Mouse (Mus musculus) layer of hippocampus, adult 9-11 months (tissue): ENCODE results near the gene Wdr17.

Experiments used
- DNase-seq: peaks from one replicate; pipeline ENCODE4 v3.0.0; 2022

Wdr17 gene

DNA sequence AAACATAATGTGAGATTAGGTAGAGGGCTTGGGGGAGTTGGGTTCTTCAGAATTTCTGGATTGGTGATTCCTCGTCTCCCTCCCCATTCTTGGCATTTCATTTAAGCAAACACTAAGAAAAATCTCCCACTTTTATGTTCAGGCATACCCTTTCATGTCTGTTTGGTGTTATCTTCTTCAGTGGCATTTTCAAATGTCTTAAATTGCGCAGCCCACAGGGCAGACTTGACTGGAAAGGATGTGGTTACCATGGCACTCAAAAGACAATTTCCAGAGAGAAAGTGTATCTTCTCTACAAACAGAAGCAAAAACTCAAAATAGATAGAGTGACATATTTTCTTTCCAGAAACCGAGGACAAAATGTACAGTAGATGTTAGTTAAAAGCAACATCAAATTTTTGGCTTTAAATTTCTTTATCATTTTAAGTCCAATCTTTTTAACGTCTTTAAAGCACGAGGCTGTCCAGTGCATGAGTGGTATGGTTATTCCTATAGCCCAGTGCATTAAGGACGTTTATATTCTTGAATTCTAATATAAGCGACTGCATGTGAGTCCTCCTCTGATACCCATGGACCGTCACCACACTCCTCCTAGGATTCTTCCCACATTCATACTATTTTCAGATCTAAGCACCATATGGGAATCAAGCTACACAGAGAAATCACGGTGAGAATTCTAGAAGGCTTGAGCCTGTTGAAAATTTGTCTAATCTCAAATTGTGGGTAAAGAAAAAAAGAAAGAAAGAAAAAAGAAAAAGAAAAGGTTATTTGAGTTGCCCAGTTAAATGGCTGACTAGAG is at the start of gene Wdr17:
Gene Wdr17 (minus strand): TSS at position 198 of the 799 bp plus-strand sequence.
- peak; percentile 28 for DNase-seq

DNA sequence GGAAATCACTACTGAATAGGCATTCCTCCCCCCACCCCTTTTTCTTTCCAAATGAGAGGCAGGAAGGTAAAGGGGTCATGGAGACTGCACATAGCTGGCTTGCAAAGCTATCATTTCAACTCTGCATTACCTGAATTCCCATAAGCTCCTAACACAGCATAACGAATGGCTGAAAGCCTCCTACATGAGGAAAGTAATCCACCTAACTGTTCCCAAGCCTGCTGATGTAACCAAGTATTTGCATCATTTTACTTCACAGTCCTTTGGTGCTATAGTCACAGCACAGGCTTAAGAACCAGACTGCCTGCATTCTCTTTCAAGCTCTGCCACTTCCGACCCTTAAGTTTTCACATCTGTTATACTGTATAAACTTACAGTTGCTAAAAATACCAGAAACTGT is 45.3 kb upstream of the Wdr17 start:
- DNase-seq, result no peak

DNA sequence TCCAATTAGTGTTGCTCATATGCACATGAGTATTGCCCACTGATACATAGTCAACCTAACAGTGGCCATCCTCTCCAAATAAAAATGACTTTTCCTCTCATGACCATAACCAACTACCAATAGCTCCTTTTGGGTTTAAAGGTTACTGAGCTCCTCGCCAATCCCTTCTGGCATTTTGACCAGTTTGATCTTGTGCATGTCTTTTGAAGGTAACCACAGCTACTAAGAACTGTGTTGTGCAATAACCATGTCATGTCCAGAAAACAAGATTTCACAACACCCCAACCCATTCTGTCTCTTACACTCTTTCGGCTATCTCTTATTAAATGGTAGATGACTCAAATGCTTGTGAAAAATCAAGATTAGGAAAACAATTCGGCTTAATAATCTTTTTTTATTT is 38.0 kb upstream of the Wdr17 start:
- DNase-seq, result no peak

DNA sequence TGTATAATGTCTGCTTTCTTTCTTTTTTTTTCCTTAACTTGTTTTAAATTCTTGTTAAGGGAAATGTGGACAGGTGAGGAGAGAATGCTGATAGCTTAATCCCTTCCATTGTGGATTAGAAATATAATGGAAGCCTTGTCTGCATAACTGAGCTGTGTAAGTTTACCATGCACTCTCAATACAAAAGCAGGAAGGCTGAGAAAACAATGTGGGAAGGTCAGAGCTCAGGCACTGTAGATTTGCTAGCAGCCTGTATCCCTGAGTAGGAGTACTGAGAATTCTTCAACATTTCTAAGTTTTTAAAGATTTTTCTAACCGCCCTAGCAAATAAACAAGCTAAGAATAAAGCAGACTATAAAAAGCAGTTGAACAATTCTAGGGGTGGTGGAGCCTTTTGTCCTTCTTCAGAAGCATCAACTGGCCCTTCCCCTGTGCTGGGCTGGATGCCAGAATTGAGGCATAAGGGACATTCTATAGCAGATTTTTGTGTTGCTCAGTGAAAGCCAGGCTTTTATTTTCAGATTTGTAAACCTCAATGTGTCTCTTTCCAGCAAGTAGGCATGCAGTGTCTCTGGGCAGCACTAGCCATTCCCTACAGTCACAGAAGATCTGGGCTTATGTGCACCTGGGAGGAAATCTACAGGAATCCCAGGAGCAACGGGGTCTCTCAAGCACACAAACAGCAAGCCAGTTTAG is 35.3 kb upstream of the Wdr17 start:
- DNase-seq, result no peak

DNA sequence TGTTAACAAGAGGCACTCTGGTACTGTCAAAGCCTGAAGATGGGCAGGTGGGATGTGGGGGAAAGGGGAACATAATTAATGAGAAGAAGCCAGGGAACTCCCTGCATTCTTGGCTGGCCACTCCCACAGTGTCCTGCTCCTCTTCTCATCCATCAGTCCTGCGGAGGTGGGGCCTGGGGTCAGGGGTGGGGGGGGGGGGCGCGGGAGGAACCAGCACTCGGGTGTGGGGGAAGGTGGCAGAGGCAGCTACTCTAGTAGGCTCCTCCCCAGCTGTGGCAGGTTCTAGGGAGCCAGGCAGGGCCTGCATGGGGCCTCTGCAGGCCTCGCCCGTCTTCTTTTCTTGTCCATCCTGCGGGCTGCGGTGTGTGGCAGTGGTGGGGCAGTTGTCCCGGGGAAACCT is 30.7 kb upstream of the Wdr17 start:
- DNase-seq, result no peak

DNA sequence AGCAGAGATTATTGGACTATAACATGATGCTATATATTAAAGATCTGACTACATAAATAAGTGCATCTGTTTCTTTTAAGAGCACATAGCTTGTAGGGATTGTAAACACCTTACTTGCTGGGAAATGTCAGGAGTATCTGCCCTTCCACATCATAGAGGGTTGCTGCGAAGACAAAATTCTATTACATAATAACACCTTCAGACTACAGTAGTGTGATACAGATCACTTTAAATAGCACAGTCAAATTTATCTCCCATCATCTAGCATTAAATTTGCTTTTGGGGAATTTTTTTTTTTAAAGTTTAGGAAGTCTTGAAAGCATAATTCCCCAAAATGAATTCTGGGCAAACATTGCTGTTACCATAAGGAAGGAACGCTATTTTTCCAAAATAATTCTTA is 25.9 kb upstream of the Wdr17 start:
- DNase-seq, result no peak

DNA sequence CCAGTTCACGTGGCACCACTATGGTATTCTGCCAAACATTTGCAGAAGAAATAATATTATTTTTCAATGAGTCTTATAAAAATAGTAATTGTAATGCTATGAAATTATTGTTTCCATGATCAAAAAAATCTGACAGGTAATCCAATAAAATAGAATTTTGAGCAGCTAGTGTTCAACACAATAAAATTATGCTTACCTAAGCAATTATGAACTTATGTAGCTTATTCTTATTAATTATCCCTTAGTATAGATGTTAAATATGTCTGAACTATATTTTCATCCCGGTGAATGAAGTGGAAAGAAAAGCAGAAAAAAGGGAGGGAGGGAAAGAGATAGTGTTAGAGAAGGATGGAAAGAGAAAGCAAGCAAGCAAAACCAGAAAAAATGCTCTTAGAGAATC is 12.5 kb upstream of the Wdr17 start:
- DNase-seq, result no peak

DNA sequence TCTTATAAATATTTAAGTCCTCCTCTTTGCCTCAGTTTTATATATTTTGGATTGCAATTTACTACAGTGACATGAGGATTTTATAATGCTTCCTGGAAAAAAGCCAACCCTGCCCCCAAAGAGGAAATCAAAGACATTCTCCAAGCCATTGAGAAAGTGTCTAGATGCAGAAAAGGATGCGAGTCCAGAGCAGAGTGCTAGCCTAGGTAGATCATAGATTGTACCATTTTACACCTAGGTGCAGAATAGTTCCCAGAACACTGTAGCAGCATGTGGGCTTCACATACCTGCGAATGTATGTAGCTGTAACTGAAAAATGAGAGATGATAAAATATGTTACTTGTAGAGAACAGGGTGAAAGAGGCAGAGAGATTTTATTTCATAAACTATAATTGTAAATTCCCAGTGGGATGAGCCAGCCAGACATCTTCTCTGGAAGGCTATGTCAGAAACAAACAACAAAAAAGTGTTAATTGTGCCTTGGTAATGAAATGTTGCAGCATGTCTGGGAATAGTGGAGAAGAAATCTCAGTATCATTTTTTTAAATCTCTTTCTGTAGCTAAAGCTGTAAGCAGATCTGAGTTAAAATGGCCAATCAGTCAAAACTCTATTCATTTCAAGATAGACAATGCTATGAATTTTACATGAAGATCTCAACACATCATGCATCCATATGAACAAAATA is 7.8 kb upstream of the Wdr17 start:
- DNase-seq, result no peak

DNA sequence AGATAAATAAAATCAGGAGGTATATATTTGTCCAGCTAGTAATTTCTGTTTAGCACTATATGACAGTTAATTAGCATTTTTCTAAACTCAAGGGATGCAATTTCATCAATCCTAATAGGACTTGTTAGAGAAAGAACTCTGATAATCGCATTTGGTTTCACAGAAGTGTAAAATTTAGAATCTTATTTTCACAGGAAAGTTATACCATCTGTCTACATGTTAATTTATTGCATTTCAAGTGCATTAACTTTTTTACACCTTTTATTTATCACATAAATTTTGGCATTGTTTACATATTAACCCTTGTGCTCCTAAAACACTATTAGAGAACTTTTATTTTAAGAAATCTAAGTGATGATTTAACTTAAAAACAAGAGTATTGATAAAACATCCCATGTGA is 7.2 kb upstream of the Wdr17 start:
- DNase-seq, result no peak

DNA sequence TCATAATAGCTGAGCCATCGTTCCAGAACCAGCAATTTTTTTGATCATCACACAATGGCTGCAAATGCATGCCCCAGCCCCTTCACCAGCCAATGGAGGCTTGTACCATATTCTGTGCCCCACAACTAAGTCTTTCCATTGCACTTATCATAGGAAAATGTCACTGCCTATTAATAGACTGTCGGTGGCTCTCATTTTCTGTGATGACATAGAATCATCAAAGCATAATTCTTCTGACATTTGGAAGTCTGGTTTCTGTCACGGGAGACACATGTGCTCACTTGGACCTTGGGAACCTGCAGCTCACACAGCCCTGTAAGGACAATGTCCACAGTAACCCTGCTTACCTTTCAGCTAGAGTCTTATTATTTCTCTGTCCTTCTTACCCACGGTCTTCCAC is 424 bp downstream of the Wdr17 start:
- DNase-seq, result no peak

DNA sequence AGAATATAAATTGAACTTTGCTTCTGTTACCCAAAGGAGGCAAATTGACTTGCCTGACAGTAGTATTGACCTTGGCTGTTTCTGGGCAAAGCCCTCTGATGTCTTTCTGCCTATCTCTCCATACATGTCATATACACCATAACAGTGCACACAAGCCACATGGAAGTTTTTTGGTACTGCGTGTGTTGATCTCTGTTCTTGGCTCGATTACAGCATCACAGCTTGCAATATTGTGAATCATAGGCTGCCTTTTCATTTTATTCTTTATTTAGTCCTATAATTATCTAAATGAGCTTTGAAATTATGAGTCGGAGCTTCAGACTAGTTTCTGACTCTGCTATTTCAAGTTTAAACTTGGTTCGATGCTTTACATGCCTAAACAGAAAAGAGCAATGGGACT is 10.5 kb downstream of the Wdr17 start:
- peak; percentile 62 for DNase-seq

DNA sequence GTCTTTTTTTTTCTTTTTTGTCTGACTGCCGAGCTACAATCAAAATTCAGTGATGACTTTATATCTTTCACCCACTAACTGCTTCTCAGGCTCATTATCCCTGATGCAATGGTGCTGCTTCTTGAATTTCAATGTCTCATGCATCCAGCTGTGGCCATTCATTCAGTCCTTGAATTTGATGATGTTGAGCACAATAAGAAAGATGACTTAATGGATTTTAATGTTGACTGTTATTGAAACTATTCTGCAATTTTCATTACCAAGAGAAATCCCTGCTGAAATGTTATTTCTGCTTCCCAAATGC is 22.3 kb downstream of the Wdr17 start:
- no peak for DNase-seq

DNA sequence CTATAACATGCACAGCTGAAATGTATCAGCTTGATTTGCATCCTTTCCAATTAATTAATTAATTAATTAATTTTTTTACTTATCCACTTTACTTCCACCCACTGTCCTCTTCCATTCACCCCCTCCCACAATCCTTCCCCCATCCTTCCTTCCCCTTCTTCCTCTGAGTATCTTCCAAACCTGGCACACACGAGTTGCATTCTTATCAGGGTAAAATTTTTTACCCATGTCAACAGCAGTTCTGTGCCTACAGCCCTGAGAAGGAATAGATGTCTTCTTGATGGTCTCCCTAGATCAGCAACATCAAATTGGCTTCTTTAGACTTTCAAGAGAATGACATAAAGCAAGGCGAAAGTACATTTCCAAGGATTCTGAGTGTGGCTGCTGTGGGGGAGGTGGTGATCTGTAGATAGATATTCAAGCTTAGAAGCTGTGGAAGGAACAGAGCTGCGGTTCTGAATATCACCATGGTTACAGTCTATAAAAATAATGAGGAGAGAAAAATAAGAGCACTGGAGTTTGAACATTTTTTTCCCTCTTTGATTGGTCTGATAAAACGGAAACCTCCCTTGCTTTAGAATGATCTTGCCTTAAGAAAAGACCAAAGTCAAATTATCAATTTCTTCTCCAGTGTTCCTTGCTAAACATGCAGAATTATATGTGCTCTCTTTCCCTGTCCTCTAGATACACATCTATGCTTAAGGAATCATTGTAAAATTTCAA is 22.8 kb downstream of the Wdr17 start:
- DNase-seq, result peak; percentile 70

DNA sequence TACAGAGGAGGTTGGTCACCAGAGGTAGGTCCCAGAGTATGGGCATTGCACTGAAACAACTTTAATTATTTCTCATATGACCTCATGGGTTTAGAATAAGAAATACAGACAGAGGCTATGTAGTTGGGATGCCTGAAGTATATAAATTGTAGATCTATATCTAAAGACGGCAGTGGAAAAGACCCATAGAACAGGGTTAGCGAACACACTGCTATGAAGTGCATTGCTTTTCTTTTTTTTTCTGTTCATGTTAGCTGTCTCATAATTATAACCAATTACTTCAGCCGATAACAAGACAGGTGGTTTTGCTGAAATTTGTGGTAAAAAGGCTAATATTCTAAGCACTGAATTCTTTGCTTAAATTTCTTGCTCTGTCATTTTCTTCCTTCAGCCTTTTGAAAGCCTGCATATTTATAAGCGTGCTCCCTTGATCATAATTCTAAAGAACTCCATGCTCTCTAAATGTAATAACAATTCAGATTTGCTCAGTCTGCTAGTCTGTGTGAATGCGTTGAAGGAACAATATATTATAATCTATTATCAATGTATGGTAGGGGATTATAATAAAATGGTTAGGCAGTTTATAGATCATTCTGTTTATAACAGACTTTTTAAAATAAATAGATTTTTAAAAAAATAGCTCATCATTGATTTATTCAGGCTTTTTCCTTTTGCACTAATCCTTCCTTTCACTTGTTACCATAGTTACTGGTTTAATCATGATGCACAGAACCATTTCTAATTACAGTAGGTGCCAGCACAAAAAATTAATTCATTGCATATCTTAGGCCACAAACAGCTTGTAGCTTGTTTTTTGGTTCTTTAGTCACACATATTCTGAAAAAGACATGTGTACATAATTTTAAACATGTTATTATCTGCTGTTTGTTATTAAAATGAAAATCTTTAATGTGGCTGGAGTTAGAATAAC is 50.7 kb downstream of the Wdr17 start:
- no peak for DNase-seq

DNA sequence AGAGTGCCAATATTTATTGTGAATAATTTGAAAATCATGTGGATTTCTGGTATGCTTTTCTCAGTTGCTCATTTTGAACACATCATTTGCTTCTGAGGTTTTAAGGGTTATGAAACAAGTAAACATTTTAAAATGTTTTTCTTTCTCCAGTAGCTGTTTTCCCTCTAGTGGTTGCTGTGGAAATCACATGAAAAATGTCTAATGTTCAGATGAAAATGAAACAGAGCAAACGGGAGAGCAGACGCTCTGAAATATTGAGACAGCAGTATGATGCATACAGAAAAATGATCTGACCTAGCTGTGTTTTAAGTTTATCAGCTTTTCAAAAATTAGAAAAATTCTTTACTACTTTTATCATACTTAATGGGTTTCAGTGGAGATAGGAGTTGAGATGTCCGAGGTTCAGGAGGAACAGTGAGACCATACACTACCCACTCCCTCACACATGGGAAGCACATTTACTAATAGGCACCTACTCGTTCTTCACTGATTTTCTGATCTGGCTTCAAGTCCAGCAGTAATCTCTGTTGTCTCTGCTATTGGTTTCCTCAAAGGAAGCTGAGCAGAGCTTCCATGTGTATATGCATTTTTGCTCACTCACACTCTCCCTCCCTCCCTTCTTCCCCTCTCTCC is 57.1 kb downstream of the Wdr17 start:
- no peak for DNase-seq

DNA sequence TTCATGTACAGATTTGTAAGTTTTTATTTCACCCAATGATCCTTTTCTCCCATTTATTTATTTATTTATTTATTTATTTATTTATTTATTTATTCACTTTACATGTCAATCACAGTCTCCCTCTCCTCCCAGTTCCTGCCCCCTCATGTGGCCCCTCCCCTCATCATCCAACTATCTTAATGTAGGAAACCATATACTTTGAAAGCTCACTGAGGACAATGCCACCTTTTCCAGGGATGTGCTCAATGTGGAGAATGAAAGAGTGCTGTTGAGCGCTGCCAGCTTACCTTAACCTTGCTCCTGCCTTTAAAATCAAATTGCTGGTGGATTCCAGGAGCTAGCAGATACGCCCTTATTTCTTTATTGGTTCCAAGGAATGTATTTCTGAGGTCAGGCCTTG is 59.0 kb downstream of the Wdr17 start:
- no peak for DNase-seq

DNA sequence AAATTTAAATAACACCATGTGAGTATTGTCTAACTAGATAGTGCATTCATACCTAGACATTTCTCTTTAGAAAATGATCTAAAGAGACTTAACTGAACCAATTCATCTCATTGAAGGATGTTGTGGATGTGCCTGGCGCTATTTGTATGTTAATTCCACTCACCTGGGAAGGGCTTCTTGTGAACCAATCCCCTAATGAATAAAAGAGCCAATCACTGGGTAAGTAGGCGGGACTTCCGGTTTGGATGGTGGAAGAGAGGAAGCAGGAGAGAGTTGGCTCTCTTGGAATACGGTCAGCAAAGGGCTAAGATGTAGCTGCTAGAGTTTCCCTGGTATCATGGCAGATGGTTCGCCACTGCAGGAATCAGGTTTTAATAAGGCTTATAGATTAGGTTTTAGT is 64.0 kb downstream of the Wdr17 start:
- DNase-seq, result no peak

DNA sequence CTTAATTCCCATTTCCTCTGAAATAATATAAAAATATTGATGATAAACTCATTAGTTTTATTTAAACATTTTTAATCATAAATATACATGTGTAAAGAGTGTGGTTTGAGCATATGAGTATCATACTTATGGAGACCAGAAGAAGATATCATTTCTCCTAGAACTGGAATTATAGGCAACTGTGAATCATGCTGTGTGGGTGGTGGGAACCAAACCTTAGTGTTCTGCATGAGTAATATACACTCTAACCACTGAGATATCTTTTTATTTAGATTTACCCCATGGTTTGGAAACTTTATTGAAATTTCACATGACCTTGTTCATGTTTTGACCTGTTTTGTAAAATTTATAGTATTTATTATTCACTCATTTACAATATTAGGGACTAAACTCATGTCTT is 68.3 kb downstream of the Wdr17 start:
- no peak for DNase-seq

DNA sequence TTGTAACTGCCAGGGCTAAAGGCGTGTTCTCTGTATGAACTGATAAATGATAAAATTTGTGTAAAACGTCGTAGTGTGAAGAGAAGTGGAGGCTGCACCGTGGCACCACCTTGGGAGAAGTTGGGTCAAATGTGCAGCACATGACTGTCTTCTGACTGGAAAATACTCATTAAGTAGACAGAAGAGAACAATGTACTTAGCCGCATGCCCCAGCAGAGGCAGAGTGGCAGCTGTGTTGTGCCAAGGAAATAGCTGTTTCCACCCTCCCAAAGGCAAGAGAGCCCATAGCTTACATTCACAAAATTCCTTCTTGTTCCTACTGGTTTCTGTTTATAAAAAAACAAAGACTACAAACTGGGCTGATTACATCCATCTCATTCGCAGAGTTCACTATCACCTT is 78.8 kb downstream of the Wdr17 start:
- no peak for DNase-seq

DNA sequence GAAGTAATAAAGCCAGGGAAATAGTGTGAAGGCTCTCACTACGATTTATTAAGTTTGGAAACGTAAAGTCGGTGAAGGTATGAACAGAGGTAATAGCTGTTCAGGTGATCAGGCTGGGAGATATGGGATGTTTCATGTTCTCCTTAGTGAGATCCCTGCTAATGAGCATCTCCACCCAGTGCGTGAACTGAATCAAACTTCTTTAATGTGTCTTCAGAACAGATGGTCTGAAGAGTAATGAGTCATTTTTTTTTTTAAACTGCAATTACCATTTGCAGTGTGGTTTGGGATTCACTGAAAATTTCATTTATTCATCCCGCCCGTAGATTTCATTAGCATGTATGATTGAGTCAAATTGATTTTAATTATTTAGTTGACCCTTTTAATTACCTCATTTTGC is 80.8 kb downstream of the Wdr17 start:
- no peak for DNase-seq

DNA sequence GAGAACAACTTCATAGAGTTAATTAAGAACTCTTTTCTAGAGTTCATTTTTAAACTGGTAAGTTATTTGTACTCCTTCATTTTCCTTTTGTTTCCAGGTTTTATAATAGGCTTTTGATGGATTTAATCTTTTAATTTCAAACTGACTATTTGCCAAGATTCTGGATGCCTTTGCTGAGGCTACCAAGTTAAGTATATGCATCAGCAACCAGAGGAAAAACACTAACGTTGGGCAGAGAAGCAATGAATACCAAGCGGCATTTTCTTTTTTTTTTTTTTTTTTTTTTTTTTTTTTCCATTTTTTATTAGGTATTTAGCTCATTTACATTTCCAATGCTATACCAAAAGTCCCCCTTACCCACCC is 94.3 kb downstream of the Wdr17 start:
- no peak for DNase-seq
